Mouse (Mus musculus) heart, postnatal 10 days (tissue): ENCODE results near the gene Ttc14. TPM values are rescaled to one million over a fixed set of nuclear protein-coding genes. Genes with fewer than 3 reads are reported as not detected.

ENCODE experiments used
- DNase-seq, 2 experiments: peaks; one replicate each; pipeline ENCODE4 v3.0.0; 2021
- intact Hi-C: fragments of 180-260 bp; cut with DNase I; formaldehyde crosslinking; loops from one replicate; pipeline ENCODE4 v1.15.1; 2025
- total RNA-seq, 2 experiments: library from RNA; stranded (reverse); gene quantifications; 2 replicates each; pipeline ENCODE4 v1.2.3; 2021

Gene Ttc14
- 10 to 100 TPM; 27.2 to 28.9 TPM for total RNA-seq

DNA sequence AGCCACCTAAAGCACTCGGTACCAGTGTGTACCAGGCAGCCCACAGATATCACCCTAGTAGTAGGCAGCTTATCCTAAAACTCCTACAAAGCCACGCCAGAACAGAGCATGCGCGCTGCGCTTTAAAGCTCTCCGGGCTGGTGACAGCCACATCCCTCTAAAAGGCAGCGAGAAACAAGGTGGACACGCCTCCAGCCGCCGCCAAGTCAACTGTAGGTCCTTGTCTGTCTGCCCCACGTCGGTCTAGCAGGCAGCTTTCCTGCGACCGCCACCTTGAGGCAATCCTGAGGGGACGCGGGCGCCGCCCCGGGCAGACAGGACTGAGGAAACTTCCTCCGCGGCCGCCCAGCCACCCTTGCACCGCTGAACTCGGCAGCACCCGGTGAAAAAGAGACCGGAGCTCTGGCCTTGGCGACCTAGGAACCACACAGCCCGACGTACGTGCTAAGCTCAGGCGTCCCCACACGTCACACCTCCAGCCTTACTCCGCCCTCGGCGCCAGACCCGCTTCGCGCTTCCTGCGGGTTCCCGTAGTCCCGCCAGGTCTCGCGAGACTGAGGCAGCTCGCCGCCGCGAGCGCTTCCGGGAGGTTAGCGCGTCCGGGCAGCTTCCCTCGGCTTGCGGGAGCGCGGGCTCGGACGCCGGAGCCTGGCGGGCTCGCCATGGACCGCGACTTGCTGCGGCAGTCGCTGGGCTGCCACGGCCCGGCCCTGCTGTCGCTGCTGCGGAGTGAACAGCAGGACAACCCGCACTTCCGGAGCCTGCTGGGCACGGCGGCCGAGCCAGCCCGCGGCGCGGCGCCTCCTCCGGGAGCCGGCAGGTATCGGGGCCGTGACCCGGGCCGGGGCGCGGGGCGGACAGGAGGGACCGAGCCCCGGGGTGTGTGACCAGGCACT is at the start of gene Ttc14:
TSS of gene Ttc14 (plus strand) at position 216 of the 896 bp plus-strand sequence.
- peak; percentile 99 to 100 for DNase-seq
- intact Hi-C loops = loop anchor here (5.0 to 10.0 kb wide), 3 partner anchors 217 to 655 kb away; partner anchors contain the start of genes Fxr1 and Pex5l

- intact Hi-C loops = loop anchor here (2.0 to 10.0 kb wide), 4 partner anchors 482 to 824 kb away; partner anchors contain the start of gene Pex5l
- no peak for DNase-seq
Observed at GRCm38 (mm10) chr3:33790975-33791374, 8.7 kb upstream of the Ttc14 start.

- no peak for DNase-seq
Observed at GRCm38 (mm10) chr3:33800513-33800820, 835 bp downstream of the Ttc14 start.

GRCm38 (mm10) chr3:33807151-33807550 is 7.5 kb downstream of the Ttc14 start:
- no peak for DNase-seq
- intact Hi-C loops = loop anchor here (10.0 kb wide), 1 partner anchor 248 kb away; no protein-coding TSS in a partner anchor

More at GRCm38 (mm10) chr3:33800513-33800820, 835 bp downstream of the Ttc14 start:
- intact Hi-C loops = loop anchor here (10.0 kb wide), 1 partner anchor 254 kb away; no protein-coding TSS in a partner anchor

DNA sequence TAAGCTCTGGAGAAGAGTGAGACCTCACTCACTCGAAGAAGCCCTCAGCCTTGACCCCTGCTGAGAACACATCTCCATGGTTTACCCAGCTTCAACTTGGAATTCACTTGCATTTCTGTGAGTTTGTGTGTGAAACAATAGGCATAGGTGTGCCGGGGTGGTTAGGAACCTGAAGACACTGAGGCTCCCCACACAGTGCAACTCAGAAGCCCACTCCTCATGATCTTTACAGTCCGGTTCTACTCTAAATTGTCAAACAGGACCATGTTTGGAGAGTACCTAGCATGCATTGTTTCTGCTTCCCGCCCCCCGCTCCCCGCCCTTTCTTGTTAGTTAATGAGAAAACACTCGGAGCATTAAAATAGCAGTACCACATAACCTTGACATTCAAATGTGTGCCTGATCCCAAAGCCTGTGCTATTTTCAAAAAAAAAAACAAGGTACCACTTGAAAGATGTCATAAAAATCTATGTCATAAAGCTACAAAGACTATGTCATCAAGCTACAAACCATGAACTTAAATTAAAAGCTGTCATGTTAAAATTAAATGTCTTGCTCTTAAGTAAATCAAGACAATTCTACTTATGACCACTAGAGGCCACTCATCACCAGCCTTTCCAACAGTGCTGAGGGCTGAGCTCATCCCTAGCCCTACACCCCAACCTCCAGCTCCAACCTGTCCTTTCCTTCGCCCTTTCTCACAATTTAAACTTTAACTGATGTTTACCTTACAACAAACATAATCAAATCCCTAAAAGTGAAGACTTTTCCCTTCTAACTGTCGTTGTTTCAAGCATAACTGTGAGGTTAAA is 24.7 kb downstream of the Ttc14 start:
- DNase-seq = peak; percentile 30 to 34
- intact Hi-C loops = loop anchor here (1.0 to 10.0 kb wide), 2 partner anchors 94 to 1660 kb away; no protein-coding TSS in a partner anchor

DNA sequence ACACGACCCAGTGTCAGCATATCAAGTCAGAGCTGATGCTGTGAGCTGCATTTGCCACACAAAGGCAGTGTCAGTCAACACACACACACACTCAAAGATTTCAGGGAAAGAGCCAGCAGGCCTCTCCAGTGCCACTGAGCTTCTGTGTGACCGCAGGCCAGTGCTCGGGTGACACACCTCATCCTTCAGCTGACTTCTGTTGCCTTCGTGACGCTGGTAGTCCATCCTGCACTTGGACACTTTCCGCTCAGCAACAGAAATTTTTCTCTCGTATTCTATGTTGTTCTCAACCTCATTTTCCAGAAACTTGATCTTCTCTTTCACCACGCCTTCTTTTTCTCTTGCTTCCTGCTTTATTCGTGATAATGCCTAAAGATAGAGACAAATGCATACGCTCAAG is 32.7 kb downstream of the Ttc14 start:
- intact Hi-C loops = no loop called here
- no peak for DNase-seq

GRCm38 (mm10) chr3:33836576-33836975 is 36.9 kb downstream of the Ttc14 start:
- intact Hi-C loops = no loop called here

DNA sequence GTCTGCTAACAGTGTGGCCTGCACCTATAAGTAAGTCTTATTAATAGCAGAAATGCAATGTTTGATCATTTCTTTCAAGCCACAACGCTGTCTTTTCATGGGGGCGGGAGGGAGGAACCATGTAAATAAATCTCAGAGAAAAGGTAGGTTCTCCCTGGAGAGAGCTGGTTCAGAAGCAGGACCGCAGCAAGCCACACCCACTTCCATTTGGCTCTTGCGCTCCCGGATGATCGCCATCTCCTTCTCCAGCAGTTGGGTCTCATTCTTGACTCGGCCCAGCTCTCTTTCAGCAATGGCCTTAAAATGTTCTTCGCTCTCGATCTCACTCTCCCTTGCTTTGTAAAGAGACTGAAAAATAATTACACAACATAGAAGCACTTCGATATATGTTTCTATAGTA is 39.2 kb downstream of the Ttc14 start:
- intact Hi-C loops = no loop called here
- DNase-seq = no peak

More at GRCm38 (mm10) chr3:33836576-33836975, 36.9 kb downstream of the Ttc14 start:
- DNase-seq = no peak

- peak; percentile 79 to 85 for DNase-seq
- intact Hi-C loops = no loop called here
Observed at GRCm38 (mm10) chr3:33843801-33844632, 44.4 kb downstream of the Ttc14 start, which contains the start of gene Ccdc39. TSS of gene Ccdc39 (minus strand) at chr3:33844310.

DNA sequence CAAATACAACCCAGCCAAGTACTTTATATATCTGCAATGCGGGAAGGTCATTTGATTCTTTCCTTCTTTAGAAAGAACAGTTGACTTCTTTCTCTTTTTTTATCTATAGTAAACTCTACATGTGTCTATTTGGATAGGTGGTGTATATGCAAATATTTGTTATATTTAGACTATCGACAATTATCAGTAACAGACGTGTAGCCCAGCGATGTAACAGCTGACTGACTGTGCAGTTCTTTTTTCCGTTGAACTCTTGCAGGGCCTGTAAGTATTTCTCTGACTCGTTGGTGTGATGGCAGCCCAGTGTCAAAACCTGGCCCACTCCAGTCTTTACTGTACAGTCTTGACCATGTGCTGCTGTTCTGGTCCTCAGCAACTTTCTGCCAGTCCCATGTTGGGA is 47.0 kb downstream of the Ttc14 start:
- no peak for DNase-seq
- intact Hi-C loops = no loop called here

- intact Hi-C loops = no loop called here
- no peak for DNase-seq
Observed at GRCm38 (mm10) chr3:33850856-33851255, 51.2 kb downstream of the Ttc14 start.

- intact Hi-C loops = no loop called here
Observed at GRCm38 (mm10) chr3:33853062-33853461, 53.4 kb downstream of the Ttc14 start.

DNA sequence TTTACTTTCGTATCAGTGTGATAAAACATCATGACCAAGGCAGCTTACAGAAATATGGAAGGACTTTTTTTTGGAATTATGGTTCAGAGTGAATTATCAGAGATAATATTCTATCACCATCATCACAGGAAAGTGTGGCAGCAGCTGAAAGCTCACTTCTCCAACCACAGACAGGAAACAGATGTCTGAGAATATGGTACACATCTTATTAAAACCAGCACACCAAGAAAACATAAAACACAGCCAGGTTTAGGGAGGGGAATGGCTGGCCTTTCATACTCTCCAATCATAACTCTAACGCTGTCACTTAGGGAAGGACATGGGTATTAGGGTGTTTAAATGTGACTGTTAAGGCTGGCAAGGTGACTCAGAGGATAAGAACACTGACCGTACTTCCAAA is 59.3 kb downstream of the Ttc14 start:
- intact Hi-C loops = no loop called here
- DNase-seq = no peak

More at GRCm38 (mm10) chr3:33853062-33853461, 53.4 kb downstream of the Ttc14 start:
- DNase-seq = no peak

- intact Hi-C loops = no loop called here
- DNase-seq = no peak
Observed at GRCm38 (mm10) chr3:33864000-33864540, 64.4 kb downstream of the Ttc14 start.

Other genes starting within 250 kb of the Ttc14 start
- gene Ccdc39, start 44.5 kb downstream of the Ttc14 start, total RNA-seq = under 1 TPM; 0.10 to 0.22 TPM
- gene Fxr1, start 220.1 kb downstream of the Ttc14 start, total RNA-seq = 100 to 1,000 TPM; 156 to 159 TPM